Mouse (Mus musculus) forebrain, embryonic 12.5 days (tissue): Measurements from ENCODE around the gene Ergic2. TPM values are rescaled to one million over a fixed set of nuclear protein-coding genes. Genes with fewer than 3 reads are reported as not detected.

ENCODE experiments used
- ATAC-seq: fragments of 200-750 bp; cut with Nextera tagmentation; 2 replicates; pipeline ENCODE4 v1.8.0; 2017; ENCODE audit warnings: moderate TSS enrichment; ENCODE audit not compliant: low FRiP score
- H3K27ac ChIP-seq: fragments of 300-500 bp; sonication (generic); 2 replicates; pipeline ENCODE4 v1.5.1; 2016; ENCODE audit warnings: mild to moderate bottlenecking
- H3K27me3 ChIP-seq: fragments of 300-500 bp; sonication (generic); 2 replicates; pipeline ENCODE4 v1.6.1; 2016; ENCODE audit warnings: mild to moderate bottlenecking
- H3K36me3 ChIP-seq: fragments of 300-500 bp; sonication (generic); replicated peaks from 2 replicates; pipeline ENCODE4 v1.6.1; 2016; ENCODE audit warnings: mild to moderate bottlenecking
- H3K4me1 ChIP-seq: fragments of 300-500 bp; sonication (generic); 2 replicates; pipeline ENCODE4 v1.6.1; 2016
- H3K4me2 ChIP-seq: fragments of 300-500 bp; sonication (generic); 2 replicates; pipeline ENCODE4 v1.6.1; 2016; ENCODE audit warnings: mild to moderate bottlenecking, moderate library complexity
- H3K4me3 ChIP-seq: fragments of 300-500 bp; sonication (generic); replicated peaks from 2 replicates; pipeline ENCODE4 v1.5.1; 2016; ENCODE audit warnings: mild to moderate bottlenecking
- H3K9ac ChIP-seq: fragments of 300-500 bp; sonication (generic); 2 replicates; pipeline ENCODE4 v1.6.1; 2016; ENCODE audit warnings: mild to moderate bottlenecking
- H3K9me3 ChIP-seq: fragments of 300-500 bp; sonication (generic); 2 replicates; pipeline ENCODE4 v1.6.1; 2016
- WGBS: fragments of 180-500 bp; shearing (Covaris S2); methylation state at CpG from one replicate; pipeline ENCODE4 v1.1.7; 2016; 5-methylcytosine and 5-hydroxymethylcytosine counted together
- polyA plus RNA-seq: library from polyadenylated mRNA; unstranded; fragments of >200 nt; fragmentation: Nextera tagmentation; extraction: Ambion mirVana; gene quantifications from 2 replicates; pipeline ENCODE4 v1.2.1, GENCODE M21; 2016

Ergic2 gene
- polyA plus RNA-seq, 1 experiment from 2014 or later = 215 TPM

DNA sequence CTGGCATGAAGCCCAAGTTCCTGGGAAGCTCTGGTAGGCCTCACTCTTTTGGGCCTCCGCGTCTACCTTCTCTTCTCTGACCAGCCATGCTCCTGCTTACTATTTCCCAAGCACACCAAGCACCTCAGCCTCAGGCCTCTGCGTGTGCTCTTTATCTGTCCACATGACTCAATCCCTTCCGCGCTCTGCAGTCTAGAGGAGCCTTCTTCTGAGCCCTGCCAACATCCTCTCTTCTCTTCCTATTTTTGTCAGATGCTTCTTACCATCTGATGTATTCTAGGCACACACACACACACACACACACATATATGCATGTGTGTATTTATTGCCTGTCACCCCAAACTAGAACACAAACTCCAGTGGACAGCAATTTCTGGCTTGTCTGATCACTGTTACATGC, 29.5 kb upstream of the Ergic2 start:
- ATAC-seq = no peak
- H3K36me3 ChIP-seq = no peaks in the 10 kb centered on the region
- WGBS = 92% methylated on average over 5 of the region's 5 CpGs

DNA sequence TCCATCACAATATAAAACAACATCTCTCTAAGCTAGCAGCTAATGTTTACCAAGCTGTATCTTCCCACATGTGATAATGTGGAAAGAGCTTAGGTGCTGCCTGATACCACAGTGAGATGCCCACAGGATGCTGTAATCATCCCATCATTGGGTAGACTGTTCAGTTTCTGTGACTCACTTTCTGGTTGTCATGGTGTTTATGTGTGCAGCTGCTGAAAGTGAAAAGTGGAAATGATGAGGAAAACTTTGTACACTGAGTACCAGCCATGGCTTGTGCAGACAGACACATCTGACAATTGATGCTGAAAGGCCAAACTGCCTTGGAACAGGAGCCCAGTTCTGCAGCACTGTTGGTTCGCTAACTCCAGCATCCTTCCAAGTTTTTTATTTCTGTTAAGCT, 27.1 kb upstream of the Ergic2 start:
- 96% methylated on average over 1 of the region's 1 CpGs for WGBS
- Histone ChIP-seq H3K9me3 (no peaks in the 10 kb centered on the region), H3K27ac (no peak overlapping the region), H3K4me3 (no peak overlapping the region), H3K4me2 (no peak overlapping the region), H3K27me3 (no peaks in the 10 kb centered on the region), H3K36me3 (no peaks in the 10 kb centered on the region), H3K9ac (no peak overlapping the region), H3K4me1 (no peaks in the 10 kb centered on the region)
- ATAC-seq = no peak

More for the DNA sequence above, 29.5 kb upstream of the Ergic2 start:
- Histone ChIP-seq H3K4me1 (no peaks in the 10 kb centered on the region), H3K4me3 (no peak overlapping the region), H3K9me3 (no peaks in the 10 kb centered on the region), H3K27me3 (no peaks in the 10 kb centered on the region), H3K4me2 (no peak overlapping the region), H3K27ac (no peak overlapping the region), H3K9ac (no peak overlapping the region)

DNA sequence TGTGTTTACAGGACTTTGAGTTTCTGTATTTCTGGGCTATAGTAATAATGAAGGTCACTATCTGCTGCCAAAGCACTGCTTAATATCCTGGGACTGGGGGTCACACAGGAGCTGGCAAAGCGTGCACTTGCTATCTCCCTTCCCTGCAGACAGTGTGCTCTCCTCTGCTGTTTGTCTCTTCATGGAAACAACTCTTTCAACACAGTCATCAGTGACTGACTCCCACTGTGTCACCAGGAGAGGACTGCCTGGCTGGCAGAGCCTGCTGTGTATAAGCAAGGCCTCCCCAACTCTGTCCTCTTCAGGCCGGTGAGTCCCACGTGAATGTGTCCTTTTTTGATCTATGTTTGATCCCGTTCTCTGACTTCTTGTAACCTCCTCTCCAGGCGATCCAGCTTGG, 25.3 kb upstream of the Ergic2 start:
- Histone ChIP-seq H3K4me2 (no peak overlapping the region), H3K9me3 (no peaks in the 10 kb centered on the region), H3K4me1 (no peaks in the 10 kb centered on the region), H3K27me3 (no peaks in the 10 kb centered on the region), H3K9ac (no peak overlapping the region), H3K4me3 (no peak overlapping the region), H3K36me3 (no peaks in the 10 kb centered on the region), H3K27ac (no peak overlapping the region)
- WGBS = 65% methylated on average over 5 of the region's 5 CpGs
- no peak for ATAC-seq

DNA sequence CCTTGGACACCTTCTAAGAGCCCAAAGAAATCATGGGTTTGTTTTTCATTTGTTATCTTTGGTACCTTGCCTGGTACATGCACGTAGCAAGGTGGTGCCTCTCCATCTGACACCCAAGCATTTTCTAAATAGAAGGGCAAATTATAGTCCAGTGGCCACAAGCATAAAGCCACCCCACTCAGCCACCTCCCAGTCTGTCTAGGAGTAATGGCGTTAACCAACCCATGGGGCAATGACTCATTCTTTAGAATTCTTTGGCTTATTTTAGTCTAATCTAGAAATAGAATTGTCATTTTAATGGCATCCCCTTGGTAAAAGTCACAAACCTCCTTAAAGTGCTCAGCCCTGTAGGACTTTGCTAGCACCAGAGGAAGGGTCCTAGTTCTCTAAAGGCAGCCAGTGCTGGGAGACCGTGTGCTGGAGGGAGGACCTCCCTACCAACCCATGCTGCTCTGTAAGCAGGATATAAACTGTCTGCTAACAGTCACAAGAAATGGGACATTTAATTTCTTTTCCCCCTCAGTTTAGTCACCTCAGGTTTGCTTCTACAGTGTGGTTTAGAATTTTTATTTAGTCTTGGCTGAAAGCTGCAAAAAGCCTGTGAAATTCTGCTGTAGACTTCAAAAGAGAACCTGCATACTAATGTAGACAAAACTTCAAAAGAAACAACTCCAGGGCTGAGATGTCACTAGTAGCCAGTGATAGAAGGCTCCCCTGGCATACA, 22.1 kb upstream of the Ergic2 start:
- H3K4me2 ChIP-seq = no peak overlapping the region
- no peaks in the 10 kb centered on the region for H3K9me3 ChIP-seq
- 82% methylated on average over 3 of the region's 3 CpGs for WGBS
- no peaks in the 10 kb centered on the region for H3K27me3 ChIP-seq
- no peak overlapping the region for H3K4me3 ChIP-seq
- no peaks in the 10 kb centered on the region for H3K4me1 ChIP-seq
- no peak for ATAC-seq
- no peak overlapping the region for H3K27ac ChIP-seq
- H3K36me3 ChIP-seq = no peaks in the 10 kb centered on the region
- no peak overlapping the region for H3K9ac ChIP-seq

DNA sequence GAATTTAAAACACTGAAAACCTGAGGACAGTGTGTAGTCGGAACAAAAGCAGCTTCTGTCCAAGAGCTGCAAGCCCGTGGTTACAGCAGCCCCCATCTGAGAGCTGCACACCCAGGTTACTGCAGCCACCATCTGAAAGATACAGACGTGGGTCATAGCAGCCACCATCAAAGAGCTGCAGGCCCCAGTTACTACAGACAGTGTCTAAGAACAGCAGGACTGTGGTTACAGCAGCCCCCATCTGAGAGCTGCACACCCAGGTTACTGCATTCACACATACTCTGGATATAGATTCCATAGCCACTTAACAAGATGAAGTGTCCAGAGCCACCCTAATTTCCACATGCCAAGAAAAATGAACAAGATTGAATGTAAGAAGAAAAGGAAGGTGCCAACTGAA, 15.4 kb upstream of the Ergic2 start:
- no peak for ATAC-seq
- Histone ChIP-seq H3K36me3 (no peaks in the 10 kb centered on the region), H3K4me3 (no peak overlapping the region), H3K27ac (no peak overlapping the region), H3K4me2 (no peak overlapping the region), H3K4me1 (no peaks in the 10 kb centered on the region), H3K9me3 (no peaks in the 10 kb centered on the region), H3K9ac (no peak overlapping the region), H3K27me3 (no peaks in the 10 kb centered on the region)
- 54% methylated on average over 3 of the region's 3 CpGs for WGBS

DNA sequence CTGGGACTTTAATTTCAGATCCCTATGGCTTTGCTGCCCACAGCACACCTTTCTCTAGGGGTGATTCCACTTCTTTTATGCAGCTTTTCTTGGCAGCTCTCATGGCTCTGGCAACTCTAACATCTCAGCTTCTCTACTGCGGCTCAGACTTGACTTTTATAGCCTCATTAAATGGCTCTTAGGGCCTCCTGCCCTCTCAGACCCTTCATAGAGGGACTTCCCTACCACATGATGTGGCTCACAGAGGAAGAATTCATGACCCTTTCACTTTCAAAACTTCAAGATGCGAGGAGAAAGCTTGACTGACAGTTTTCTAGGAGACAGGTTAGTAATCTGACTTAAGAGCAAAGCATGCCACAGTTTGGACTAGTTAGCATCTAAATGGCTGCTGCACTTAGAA, 10.5 kb upstream of the Ergic2 start:
- H3K9me3 ChIP-seq = no peaks in the 10 kb centered on the region
- no peak overlapping the region for H3K9ac ChIP-seq
- no peak for ATAC-seq
- no peaks in the 10 kb centered on the region for H3K36me3 ChIP-seq
- no peaks in the 10 kb centered on the region for H3K27me3 ChIP-seq
- no peaks in the 10 kb centered on the region for H3K4me1 ChIP-seq
- WGBS = 75% methylated on average over 2 of the region's 2 CpGs
- H3K4me3 ChIP-seq = no peak overlapping the region
- no peak overlapping the region for H3K4me2 ChIP-seq
- H3K27ac ChIP-seq = no peak overlapping the region

DNA sequence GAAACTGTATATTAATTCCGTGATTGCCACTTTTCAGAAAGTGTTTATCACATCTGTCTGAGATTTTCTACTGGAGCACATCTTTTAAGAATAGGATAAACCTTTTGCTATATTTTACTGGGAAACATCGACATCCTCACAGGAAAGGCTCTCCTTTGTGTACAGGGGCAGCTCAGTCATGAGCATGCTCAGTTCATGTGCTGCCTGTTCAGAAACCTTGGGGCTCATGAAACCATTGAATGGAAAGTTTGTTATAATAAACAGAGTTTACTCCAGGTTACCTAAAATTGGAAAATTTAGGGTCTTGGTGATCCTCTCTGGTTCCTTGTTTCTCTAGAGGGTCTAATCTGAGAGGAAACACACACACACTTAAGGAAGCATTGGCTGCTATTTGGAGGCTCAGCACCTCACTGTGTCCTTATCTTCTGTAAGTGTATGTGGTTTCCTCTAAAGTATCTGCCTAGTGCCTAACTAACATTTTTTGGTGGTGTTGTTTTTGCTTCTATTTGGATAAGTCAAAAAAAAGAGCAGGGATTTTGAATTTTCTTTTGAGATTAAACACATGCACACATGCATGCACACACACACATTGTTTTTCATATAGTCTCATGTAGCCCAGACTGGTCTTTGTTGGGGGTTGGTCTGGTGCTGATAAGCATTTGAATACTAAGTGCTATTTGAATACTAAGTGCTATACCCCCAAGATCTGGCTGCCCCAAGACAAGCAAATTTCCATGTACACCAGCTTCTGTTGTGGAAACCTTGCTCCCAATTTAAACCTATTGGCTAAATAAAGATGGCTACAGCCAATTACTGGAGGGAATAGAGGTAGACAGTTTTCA, 6.3 kb upstream of the Ergic2 start:
- H3K9ac ChIP-seq = no peak overlapping the region
- H3K4me1 ChIP-seq = no peaks in the 10 kb centered on the region
- WGBS = 94% methylated on average over 2 of the region's 2 CpGs
- no peak for ATAC-seq
- no peaks in the 10 kb centered on the region for H3K9me3 ChIP-seq
- no peak overlapping the region for H3K27ac ChIP-seq
- H3K36me3 ChIP-seq = 0 out of 2 replicates have a peak, but pooled peaks cover 4% of the 10 kb centered on the region
- no peak overlapping the region for H3K4me2 ChIP-seq
- H3K27me3 ChIP-seq = no peaks in the 10 kb centered on the region
- H3K4me3 ChIP-seq = no peak overlapping the region

DNA sequence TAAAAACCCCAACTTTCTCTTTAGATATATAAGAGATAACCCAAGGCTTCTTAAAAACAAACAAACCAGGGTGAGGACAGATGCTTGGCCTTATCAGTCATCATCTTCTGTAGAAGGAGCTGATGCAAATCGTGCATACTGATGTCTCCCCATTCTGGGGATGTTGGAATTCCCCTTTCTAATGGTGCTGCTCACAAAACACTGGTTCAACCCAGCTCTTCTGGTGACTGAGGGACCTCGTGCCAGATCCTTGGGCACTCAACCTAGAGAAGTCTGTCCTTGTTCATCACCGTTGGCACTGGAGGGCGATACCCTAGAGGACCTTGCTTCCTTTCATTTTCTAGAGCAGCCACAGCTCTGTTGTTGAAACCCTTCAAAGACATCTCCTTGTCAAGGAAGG, 4.6 kb upstream of the Ergic2 start:
- H3K4me1 ChIP-seq = peaks cover 6% of the 10 kb centered on the region; the same call in 1 of the 2 replicates

DNA sequence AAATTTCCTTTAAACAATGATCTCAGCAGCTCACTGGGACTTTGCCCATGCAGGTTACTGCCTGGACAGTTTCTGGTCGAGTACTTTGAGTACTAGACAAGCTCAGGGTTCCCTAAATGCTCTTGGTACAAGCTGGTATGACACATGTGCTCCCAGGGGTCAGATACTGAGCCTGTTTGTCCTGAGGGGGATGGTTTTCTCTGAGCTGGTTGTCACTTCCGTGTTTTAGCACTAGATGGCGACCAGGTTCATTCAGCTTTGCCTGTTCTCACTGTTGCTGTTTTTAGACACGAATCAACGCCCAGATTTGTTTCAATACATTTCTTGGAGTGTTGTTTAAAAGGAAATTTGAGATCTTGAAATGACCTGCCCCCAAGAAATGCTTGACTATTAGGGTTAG, 2.6 kb upstream of the Ergic2 start:
- Histone ChIP-seq H3K27ac (no peak overlapping the region), H3K27me3 (no peaks in the 10 kb centered on the region), H3K4me3 (no peak overlapping the region), H3K9me3 (no peaks in the 10 kb centered on the region), H3K9ac (no peak overlapping the region), H3K4me1 (peaks cover 16% of the 10 kb centered on the region), H3K36me3 (0 out of 2 replicates have a peak, but pooled peaks cover 4% of the 10 kb centered on the region), H3K4me2 (no peak overlapping the region)
- 11% methylated on average over 5 of the region's 5 CpGs for WGBS
- no peak for ATAC-seq

More for the DNA sequence above, 4.6 kb upstream of the Ergic2 start:
- Histone ChIP-seq H3K36me3 (0 out of 2 replicates have a peak, but pooled peaks cover 4% of the 10 kb centered on the region), H3K4me3 (no peak overlapping the region), H3K27me3 (no peaks in the 10 kb centered on the region), H3K4me2 (no peak overlapping the region), H3K9ac (no peak overlapping the region), H3K27ac (no peak overlapping the region), H3K9me3 (no peaks in the 10 kb centered on the region)
- WGBS = 85% methylated on average over 4 of the region's 4 CpGs
- ATAC-seq = no peak

DNA sequence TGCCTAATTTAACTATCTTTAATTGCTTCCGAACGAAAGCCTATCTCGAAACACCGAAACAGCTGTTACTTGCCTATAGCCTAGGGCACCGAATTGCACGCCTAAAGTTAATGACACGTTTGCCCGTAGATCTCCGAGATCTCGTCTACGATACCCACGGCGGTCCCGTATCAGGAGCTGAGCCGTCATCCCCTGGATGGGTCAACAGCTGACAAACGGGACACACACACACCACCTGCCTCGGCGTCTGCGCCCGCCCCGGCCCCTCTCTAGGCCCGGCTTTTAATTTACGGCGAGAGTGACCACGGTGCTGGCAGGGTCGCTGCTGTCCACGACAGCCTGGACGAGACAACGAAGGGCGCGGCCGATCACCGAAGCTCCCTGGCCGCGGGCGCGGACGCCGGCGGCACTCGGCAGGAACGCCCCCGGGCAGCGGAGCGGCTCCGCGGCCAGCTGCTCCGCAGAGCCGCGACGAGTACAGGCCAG, 740 bp downstream of the Ergic2 start:
- Histone ChIP-seq H3K4me3 (peak overlapping the region; percentile 95), H3K4me2 (peak overlapping the region; percentile 67), H3K36me3 (no peaks in the 10 kb centered on the region), H3K27ac (peak overlapping the region; percentile 86), H3K9ac (peak overlapping the region; percentile 89), H3K9me3 (no peaks in the 10 kb centered on the region), H3K27me3 (no peaks in the 10 kb centered on the region), H3K4me1 (peaks cover 16% of the 10 kb centered on the region)
- WGBS = 2% methylated on average over 51 of the region's 51 CpGs
- ATAC-seq = peak; percentile 66

DNA sequence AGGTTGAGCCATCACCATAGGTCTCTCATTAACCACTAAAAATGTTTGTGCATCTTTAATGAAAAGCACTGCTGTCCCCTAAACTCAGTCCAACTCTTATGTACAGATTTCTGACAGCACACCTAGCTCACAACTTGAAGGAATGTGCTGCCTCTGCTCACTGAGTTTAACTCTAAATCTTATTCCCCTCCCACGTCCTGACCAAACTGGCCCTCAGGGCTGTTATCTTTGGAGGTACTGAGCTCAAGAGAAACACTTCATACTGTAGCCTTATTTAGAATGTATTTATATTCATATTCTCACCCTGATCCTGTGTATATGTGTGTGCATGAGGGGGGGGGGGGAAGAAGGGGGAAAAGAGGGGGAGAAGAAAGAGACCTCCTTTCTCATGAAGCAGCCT, 4.7 kb downstream of the Ergic2 start:
- Histone ChIP-seq H3K27ac (no peak overlapping the region), H3K4me2 (no peak overlapping the region), H3K4me3 (no peak overlapping the region), H3K4me1 (peaks cover 10% of the 10 kb centered on the region), H3K9me3 (no peaks in the 10 kb centered on the region), H3K9ac (no peak overlapping the region), H3K36me3 (peaks cover 25% of the 10 kb centered on the region), H3K27me3 (no peaks in the 10 kb centered on the region)
- WGBS = 81% methylated on average over 1 of the region's 1 CpGs
- ATAC-seq = no peak

DNA sequence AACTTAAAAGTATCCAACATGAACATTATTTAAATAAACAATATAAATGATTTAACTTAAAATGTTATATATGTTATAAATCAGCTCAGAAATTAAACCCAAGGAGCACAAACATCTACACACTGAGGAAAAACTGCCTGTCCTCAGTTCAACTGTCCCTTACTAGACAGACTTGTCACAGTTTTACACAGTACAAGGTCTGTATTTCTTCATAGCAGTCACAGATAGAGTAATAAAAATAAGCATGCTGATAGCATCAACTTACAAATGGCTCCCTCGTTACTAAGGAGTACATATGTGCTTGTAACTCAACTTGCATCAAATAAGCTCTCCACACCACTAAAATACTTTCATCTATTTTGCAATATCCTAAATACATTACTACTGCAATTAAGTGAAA, 7.0 kb downstream of the Ergic2 start:
- Histone ChIP-seq H3K4me3 (no peak overlapping the region), H3K36me3 (peaks cover 41% of the 10 kb centered on the region), H3K9me3 (no peaks in the 10 kb centered on the region), H3K27ac (no peak overlapping the region), H3K4me1 (no peaks in the 10 kb centered on the region), H3K27me3 (no peaks in the 10 kb centered on the region), H3K9ac (no peak overlapping the region), H3K4me2 (no peak overlapping the region)
- 100% methylated on average over 1 of the region's 1 CpGs for WGBS
- ATAC-seq = no peak
